Mouse (Mus musculus): Measurements from ENCODE around the gene Ubfd1. TPM values are rescaled to one million over a fixed set of nuclear protein-coding genes. Genes with fewer than 3 reads are reported as not detected.

Ubfd1 gene
- 10 to 100 TPM; 44.5 to 60.1 (median 52.6) TPM for total RNA-seq (2022)

DNA sequence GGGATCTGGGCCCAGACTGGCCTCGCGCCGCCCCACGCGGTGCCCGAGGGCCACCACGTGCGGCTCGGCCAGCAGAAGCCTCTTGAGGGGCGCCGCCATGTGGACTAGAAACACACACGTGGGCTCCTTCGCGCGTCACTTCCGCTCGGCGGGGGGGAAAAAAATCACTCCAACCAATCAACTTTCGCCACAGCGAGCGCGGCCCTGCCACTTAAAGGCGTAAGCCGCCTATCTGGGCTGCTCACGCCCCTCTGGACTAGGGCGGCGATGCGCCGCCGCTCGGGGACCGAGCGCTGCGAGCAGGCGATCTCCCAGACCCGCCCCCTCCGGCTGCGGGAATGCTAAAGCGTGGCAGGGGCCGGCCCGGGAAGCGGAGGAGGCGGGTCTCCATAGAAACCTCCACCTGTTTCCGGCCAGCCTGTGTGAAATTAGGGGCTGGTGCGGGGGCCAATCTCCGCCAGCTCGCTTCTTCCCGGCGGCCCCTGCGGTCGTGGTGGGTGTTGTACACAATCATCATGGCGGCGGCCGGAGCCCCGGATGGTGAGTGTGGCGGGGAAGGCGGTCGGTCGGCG is at the start of gene Ubfd1, which contains the start of gene Ears2:
Gene Ubfd1 (plus strand): TSS at position 231 of the 572 bp plus-strand sequence.
Gene Ears2 (minus strand): TSS at position 319 of the 572 bp plus-strand sequence.
- peak; percentile 95 to 97 for DNase-seq (ENCODE audit: low spot score in 2 of 2)

GRCm38 (mm10) chr7:122018247-122018646 is 48.7 kb upstream of the Ubfd1 start:
- no peak for DNase-seq (ENCODE audit: low spot score in 2 of 2)

- DNase-seq (ENCODE audit: low spot score in 2 of 2) = peak; percentile 38 to 52
These were observed 48.0 kb upstream of the Ubfd1 start for GRCm38 (mm10) chr7:122018978-122019377.

GRCm38 (mm10) chr7:122020273-122020666 is 46.7 kb upstream of the Ubfd1 start:
- no peak for DNase-seq (ENCODE audit: low spot score in 2 of 2)

GRCm38 (mm10) chr7:122020667-122021354 is 46.2 kb upstream of the Ubfd1 start, which contains the start of gene Gga2:
Gene Gga2 (minus strand): TSS chr7:122021222.
- peak; percentile 68 to 80 for DNase-seq (ENCODE audit: low spot score in 2 of 2)

GRCm38 (mm10) chr7:122022131-122022530 is 44.8 kb upstream of the Ubfd1 start:
- DNase-seq (ENCODE audit: low spot score in 2 of 2) = no peak

GRCm38 (mm10) chr7:122033371-122033770 is 33.6 kb upstream of the Ubfd1 start:
- no peak for DNase-seq (ENCODE audit: low spot score in 2 of 2)

DNA sequence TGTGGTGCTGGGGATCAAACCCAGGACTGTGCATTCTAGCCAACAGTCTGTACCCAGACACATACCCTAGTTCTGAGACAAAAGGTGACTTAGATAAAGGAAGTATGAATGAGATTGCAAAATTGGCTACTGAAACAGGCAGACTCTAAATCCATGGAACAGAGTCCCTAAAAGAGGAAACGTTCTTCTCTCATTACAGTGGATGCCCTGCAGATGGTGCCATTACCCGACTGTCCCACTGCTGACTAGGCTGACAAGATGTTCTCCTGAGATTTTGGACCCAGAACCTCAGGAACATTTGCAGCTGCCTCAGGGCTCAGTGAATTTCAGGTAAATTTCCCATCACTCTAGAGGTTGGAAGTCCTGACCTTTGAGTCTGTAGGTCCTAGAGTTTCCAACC is 32.6 kb upstream of the Ubfd1 start:
- DNase-seq (ENCODE audit: low spot score in 2 of 2) = no peak

- DNase-seq (ENCODE audit: low spot score in 2 of 2) = no peak
These were observed 22.9 kb upstream of the Ubfd1 start for GRCm38 (mm10) chr7:122044106-122044505.

DNA sequence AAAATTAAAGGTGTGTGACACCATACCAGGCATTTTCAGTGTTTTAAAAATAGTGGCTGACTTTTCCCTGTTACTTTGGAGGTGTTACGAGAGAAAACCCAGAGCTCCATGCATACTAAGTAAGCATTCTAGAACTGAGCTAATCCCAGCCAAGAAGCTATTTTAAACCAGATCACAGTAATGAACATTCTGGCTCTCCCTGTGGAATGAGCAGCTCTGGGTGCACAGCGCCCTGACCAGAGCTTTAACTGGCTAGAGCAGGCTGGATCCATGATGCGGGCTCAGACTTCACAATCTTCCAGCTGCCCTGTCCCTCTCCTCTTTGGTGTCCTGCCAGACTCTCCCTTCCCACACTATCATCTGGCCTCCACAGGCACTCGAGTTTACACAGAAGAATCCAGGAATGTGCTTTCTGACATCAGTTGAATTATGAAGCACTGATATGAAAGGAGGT is 21.8 kb upstream of the Ubfd1 start:
- DNase-seq (ENCODE audit: low spot score in 2 of 2) = peak in 1 of 2 experiments; percentile 9

- DNase-seq (ENCODE audit: low spot score in 2 of 2) = no peak
These were observed 21.3 kb upstream of the Ubfd1 start for GRCm38 (mm10) chr7:122045711-122046110.

GRCm38 (mm10) chr7:122046813-122047212 is 20.2 kb upstream of the Ubfd1 start:
- DNase-seq (ENCODE audit: low spot score in 2 of 2) = no peak

DNA sequence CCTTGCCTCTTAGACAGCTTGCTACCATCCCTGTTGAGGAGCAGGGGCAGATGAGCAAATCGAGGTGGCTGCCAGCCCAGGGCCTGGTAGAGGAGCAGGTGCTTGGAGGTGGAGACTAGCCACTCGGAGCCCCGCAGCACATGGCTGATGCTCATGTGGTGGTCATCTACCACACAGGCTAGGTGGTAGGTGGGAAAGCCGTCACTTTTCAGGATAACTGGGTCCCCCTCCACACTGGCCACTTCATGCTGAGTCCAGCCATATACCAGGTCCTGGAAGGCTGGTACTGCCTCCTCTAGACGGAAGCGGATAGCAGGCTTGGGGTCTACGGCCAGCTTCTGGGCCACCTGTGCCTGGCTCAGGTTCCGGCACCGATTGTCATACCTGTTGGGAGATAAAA is 18.8 kb upstream of the Ubfd1 start:
- DNase-seq (ENCODE audit: low spot score in 2 of 2) = no peak

DNA sequence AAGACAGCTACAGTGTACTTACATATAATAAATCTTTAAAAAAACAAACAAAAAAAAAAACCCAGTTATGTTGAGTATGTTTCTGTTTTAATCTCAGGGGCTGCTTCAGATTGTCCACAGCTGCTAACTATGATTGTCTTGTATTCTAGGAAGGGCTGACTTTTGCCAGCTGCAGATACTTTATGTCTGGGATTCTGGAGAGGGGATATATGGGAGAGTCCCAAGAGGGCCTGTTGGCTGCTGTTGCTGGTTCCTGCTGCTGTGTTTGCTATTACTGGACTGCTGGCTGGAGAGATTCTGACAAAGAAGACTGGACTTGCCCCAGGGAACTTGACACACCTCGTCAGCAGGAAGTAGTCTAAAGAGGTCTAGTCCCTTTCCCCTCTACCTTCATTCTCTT is 16.1 kb upstream of the Ubfd1 start:
- no peak for DNase-seq (ENCODE audit: low spot score in 2 of 2)

DNA sequence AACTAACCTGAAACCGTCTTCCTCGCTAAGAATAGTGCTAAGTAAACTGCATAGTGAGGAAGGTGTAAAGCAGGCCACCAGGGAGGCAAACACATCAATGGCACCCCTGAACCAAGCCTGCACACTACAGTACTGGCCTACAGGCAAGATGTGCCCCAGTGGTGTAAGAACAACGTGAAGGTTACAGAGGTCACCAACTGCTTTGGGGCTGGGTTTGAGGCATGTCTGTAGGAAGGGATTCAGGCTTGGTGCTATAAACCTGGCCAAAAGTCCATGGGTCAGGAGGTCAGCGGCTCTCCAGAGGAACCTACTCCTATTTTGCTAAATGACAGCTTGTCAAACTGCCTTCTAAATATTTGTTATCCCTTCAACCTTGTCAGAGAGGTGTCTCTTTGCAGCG is 10.3 kb upstream of the Ubfd1 start:
- DNase-seq (ENCODE audit: low spot score in 2 of 2) = no peak

DNA sequence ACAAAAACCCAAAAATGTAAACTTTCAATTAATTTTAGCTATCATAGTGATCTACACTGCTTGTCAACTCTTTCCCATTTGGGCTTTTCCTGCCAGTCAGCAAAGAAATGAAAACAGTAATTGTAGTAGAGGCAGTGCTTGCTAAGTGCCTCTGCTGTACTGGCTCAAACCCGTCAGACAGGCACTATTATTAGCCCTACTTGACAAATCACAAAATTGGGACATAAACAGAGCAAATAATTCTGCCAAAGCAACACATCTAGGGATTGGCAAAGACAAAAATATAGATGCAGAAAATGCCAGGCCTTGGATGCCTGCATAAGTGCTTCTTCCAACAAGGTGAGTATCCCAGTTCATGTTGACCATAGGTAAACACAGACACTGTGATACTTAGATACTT is 1.3 kb upstream of the Ubfd1 start:
- DNase-seq (ENCODE audit: low spot score in 2 of 2) = no peak

GRCm38 (mm10) chr7:122066102-122066944 is 652 bp upstream of the Ubfd1 start:
- no peak for DNase-seq (ENCODE audit: low spot score in 2 of 2)

DNA sequence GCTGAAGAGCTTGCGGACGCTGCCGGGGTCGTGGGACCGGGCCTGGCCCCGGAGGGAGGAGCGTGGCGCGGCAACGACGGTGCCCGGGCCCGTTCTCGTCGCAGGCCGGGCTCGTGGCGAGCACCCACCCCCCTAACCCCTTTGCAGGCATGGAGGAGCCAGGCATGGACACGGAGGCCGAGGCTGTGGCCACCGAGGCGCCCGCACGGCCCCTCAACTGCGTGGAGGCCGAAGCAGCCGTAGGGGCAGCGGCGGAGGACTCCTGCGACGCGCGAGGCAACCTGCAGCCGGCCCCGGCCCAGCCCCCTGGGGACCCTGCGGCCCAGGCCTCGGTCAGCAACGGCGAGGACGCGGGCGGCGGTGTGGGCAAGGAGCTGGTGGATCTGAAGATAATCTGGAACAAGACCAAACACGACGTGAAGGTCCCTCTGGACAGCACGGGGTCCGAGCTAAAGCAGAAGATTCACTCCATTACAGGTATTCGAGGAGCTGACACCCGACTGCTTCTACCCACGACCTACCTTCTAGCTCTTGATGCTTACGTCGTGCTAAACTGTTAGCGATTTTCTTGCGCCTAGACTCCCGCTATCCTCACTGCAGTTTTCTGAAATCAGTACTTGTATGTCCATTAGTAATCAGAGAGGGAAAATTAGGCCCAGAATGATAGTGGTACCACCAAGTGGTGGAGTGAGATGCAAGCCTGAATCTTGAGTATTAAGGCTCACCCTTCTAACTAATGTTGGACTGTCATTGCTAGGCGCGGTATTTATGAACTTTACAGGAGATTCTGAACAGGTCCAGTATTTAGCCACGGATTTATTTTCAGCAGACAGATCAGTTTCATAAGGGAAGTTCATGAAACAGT is 774 bp downstream of the Ubfd1 start:
- peak in 1 of 2 experiments; percentile 13 for DNase-seq (ENCODE audit: low spot score in 2 of 2)

DNA sequence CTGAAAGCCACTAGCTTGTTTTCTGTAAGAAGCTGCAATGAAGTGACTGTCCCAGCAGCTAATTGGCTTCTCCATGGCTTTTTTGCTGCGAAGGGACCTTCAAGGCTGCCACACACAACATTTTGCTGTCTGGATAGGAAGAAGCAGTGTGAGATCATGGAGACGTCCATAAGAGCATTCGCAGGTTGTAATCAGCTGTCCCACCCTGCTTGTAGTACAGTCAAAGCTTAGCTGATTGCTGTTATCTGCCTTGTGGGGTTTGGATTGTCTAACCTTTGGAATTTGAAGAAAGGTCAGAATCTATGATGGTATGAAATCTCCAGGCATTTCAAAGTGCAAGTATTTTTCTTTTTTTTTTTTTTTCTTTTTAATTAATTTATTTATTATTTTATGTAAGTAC is 7.4 kb downstream of the Ubfd1 start:
- DNase-seq (ENCODE audit: low spot score in 2 of 2) = no peak

DNA sequence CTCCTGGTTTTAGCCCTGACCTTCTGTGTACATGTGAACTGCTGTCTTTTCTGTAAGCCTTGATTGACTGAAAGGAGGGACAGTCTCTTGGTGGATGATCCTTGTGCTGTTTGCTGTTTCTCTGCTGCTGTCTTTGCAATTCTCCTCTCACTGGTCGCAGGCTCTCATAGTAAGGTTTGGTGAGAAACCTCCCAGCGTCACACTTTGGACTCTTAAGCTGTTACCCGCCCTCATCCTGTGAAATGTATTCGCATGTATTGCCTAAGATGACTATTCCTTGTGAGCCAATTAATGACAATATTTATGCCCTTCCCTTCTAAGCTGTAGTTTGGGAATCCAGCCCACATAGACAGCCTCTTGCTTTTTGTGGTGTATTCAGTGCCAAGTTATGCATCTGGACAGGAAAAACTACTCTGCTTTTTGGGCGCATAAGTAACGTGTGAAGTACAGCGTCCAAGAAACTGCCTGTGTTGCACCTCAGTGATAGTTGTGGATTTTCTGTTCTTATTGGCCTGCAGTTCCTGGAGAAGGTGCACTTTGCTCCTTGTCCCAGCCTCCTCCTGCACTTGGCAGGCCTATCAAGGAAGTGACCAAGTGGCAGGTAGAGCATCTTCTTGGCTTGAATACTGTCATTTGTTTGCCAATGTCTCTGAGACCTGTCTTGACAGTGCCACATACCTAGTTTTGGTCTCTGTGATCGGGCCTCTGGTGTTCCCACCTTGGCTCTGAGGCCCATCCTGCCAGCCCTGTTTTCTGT is 13.0 kb downstream of the Ubfd1 start:
- DNase-seq (ENCODE audit: low spot score in 2 of 2) = no peak

Measured in layer of hippocampus, adult 8-10 months (tissue).